Mouse (Mus musculus) retina, adult 2 months (tissue): ENCODE measurements around the gene Olfr592.
"Not testable (repeated sequence)": the region's sequence is repeated elsewhere in the genome, so short reads cannot be mapped to it uniquely, and the experiment has no call there.

ENCODE experiments used
- DNase-seq: peaks from one replicate; pipeline ENCODE4 v3.0.0-alpha.2; 2012; ENCODE audit warnings: low read depth, low spot score

Gene Olfr592

DNA sequence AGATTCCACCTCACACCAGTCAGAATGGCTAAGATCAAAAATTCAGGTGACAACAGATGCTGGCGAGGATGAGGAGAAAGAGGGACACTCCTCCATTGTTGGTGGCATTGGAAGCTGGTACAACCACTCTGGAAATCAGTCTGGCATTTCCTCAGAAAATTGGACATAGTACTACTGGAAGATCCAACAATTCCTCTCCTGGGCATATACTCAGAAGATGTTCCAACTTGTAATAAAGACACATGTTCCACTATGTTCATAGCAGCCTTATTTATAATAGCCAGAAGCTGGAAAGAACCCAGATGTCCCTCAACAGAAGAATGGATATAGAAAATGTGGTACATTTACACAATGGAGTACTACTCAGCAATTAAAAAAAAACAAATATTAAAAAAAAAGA is at the start of gene Olfr592:
Gene Olfr592 (plus strand): TSS at position 301 of the 400 bp plus-strand sequence.
- not testable (repeated sequence) for DNase-seq

DNA sequence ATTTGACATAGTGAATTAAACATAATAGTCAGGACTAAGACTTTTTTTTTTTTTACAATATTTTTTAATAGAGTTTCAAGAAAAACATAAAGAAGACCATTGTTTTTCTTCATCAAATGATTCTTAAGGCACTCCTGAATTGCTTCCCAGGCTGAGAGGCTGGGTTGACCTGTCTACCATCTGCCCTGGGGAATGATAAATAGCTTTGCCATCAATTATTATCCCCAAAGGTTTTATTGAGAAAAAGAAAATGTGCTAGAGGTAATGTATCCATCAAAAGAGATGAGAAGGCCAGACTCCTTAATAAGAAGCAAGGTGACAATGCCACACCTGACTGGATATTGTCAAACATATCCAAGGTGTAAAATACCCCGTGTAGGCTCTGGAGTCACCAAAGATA is 44.0 kb upstream of the Olfr592 start, which contains the start of gene Olfr588-ps1:
Gene Olfr588-ps1 (plus strand): TSS at position 301 of the 400 bp plus-strand sequence.
- DNase-seq = no peak

DNA sequence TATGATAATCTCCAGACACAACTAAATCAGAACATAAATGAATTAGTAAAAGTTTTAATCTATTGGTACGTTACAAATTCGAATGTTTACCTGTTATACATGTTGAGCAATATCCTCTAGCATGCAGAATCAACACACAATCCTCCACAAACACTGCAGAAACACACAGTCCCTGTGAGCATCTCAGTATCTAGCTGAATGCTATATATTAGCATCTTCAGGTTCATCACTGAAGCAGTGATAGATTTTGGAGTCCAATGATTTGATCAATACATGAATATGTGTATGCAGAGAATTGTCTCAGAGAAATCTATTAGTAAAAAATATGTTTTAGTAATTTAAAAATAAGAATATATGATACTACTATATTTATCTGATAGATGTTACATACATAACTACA is 28.3 kb upstream of the Olfr592 start, which contains the start of gene Olfr589:
Gene Olfr589 (minus strand): TSS at position 101 of the 400 bp plus-strand sequence.
- DNase-seq = no peak

- DNase-seq = no peak
Measured at GRCm38 (mm10) chr7:103169697-103170096, 14.9 kb upstream of the Olfr592 start.

GRCm38 (mm10) chr7:103178240-103178639 is 6.4 kb upstream of the Olfr592 start, which contains the start of gene Olfr591:
Gene Olfr591, minus strand, starts transcription at chr7:103178340.
- no peak for DNase-seq

- no peak for DNase-seq
Measured at GRCm38 (mm10) chr7:103211562-103211961, 27.0 kb downstream of the Olfr592 start, which contains the start of gene Olfr593. Gene Olfr593, plus strand, starts transcription at chr7:103211862.

GRCm38 (mm10) chr7:103212050-103212449 is 27.4 kb downstream of the Olfr592 start:
- DNase-seq = not testable (repeated sequence)

GRCm38 (mm10) chr7:103216696-103217095 is 32.1 kb downstream of the Olfr592 start, which contains the start of gene Olfr594:
Gene Olfr594, plus strand, starts transcription at chr7:103216996.
- no peak for DNase-seq
